Mouse (Mus musculus) urinary bladder, postnatal 25 days (tissue): Measurements from ENCODE around the gene 1700016C15Rik.
A peak's percentile ranks its signal among the peaks of the same experiment; 100 is the strongest.

ENCODE experiments used
- DNase-seq: peaks from one replicate; pipeline ENCODE4 v3.0.0; 2022; ENCODE audit warnings: low spot score

Gene 1700016C15Rik

GRCm38 (mm10) chr1:177717057-177717835 lies 12.4 kb upstream of the 1700016C15Rik start:
- no peak for DNase-seq

- no peak for DNase-seq
Observed at GRCm38 (mm10) chr1:177718340-177719028, 11.1 kb upstream of the 1700016C15Rik start.

- no peak for DNase-seq
Observed at GRCm38 (mm10) chr1:177719029-177719427, 10.6 kb upstream of the 1700016C15Rik start.

- DNase-seq: no peak
Observed at GRCm38 (mm10) chr1:177723786-177724185, 5.8 kb upstream of the 1700016C15Rik start.

DNA sequence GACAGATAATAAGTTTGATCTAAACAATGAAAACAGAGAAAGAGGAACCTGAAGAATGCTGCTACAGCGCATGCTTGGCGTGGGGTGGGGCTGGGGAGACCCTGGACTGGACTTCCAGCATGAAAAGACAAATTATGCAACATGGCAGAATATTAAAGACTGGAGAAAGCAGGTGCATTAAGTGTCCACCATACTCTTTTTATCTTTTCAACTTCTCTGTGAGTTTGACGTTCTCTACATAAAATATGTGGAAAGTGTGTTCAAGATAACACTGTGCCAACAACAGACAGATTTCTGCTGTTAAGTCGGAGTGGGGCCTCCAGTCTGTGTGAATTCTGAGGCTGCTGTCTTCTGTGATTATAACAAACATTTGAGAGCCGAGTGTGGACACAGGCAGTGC lies 2.7 kb upstream of the 1700016C15Rik start:
- no peak for DNase-seq

- no peak for DNase-seq
Observed at GRCm38 (mm10) chr1:177727883-177728525, 1.6 kb upstream of the 1700016C15Rik start.

- DNase-seq: no peak
Observed at GRCm38 (mm10) chr1:177731973-177732372, 2.4 kb downstream of the 1700016C15Rik start.

DNA sequence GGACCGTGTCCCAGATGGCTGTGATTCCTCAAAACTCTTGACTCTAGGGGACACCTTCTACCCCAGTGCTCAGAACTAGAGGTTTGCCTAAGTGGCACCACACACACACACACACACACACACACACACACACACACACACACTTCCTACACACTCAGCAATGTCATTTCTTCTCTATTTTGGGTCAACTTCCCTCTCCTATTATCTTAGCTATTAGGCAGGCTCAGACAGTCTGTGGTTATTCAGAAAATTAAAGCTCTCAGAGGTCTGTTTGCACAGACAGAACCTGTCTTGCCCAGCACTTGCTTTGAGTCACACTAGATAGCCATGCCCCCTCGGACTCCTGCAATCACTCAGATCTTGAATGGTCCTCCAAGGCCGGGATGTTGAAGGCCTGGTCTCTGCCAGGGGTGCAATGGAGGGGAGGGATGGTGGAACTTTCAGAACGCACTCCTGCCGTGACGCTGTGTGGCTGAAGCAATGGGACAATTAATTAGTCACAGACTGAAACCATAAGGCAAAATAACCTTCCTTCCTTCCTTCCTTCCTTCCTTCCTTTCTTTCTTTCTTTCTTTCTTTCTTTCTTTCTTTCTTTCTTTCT lies 8.0 kb downstream of the 1700016C15Rik start:
- DNase-seq: no peak

DNA sequence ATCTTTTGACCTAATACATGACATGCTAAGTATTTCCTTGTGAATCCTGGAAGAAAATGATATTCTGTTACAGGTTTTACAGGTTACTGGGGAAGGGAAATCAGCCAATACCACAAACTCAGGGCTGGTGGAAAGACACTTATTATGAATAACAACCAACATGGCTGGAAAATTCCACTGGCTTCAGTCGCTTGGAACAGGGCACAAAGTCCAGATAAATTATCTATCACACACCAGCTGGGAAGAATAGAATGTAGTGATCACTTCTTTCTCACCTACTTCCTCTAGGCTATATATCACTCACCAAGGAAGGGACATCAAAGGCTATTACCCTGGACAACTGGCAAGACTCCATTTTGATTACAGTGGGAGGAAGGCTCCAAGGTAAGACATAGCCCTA lies 11.1 kb downstream of the 1700016C15Rik start:
- no peak for DNase-seq

DNA sequence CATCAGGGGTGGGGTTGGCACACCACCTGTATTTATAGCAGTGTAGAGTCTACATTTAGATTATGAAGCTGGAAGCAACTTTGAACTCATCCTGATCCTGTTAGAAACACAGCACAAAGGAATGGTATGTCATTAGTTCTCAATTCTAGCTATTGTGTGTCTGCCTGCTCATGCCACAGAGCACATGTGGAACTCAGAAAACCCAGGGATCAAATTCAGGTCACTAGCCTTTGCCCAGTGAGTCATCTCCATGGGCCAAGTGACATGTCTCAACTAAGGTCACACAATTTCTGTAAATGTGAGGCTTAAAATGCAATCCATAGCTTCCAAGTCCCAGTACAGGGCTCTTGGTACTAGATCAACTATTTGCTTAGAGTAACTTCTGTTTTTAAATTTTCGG lies 12.5 kb downstream of the 1700016C15Rik start:
- no peak for DNase-seq

DNA sequence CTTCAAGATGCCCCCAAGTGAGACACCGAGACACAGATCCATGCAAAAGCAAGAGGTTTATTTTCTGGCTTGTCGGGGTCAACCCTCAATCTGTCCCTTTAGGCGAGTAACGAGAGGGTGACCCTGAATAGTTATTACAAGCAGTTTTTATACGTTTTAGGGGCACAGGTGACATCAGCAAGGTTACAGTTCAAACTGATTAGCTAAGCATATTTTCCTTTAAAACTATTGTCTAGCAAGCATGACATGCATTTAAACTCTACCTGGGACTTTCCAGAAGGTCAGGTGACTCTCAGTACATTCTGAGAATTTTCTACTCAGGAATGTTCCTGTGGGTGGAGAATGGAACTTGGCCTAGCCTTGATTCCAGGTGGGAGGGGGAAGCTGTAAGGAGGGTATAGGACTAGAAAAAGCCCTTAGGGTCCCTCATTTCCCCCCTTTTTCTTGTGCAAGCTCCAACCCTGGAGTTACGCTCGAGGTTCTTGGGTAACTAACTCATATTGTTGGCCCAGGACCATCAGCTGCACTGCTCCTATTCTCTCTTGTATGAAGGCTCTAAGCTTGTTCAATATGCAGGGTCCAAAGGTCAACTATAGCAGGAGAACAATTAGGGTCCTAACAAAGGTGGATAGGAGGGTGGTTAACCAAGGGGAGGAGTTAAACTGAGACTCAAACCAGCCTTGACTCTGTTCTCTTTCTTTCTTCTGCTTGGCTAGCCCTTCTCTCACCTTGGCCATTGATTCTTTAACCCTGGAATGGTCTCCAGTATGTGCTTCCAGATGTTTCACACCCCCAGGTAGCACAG lies 15.1 kb downstream of the 1700016C15Rik start:
- DNase-seq: no peak

DNA sequence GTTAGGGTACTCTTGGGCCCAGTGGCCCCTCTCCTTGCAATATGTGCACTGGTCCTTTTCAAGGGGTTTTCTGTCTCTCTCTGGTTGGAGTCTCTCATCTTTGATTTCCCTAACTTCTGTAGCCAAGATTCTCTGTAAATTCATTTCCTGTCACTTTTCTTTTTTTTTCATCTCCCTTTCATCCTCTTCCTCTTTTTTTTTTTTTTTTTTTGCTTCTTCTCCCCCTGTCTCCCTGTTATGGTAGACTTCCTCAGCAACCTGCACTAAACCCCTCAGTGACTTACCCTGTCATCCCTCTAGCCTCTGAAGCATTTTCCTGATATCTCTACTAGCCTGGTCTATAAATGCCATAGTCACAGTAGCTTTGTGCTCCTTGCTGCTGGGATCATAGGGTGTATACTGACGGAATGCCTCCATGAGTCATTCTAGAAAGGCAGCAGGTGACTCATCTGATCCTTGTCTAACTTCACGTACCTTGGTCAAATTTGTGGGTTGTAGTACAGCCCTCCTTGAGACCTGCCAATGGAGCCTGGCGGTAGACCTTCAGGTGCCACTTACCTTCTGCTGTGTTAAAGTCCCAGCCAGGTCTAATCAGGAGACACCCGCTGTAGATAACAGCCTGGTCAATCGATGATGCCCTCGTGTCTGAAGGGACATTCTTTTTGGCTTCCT lies 18.4 kb downstream of the 1700016C15Rik start:
- DNase-seq: no peak

DNA sequence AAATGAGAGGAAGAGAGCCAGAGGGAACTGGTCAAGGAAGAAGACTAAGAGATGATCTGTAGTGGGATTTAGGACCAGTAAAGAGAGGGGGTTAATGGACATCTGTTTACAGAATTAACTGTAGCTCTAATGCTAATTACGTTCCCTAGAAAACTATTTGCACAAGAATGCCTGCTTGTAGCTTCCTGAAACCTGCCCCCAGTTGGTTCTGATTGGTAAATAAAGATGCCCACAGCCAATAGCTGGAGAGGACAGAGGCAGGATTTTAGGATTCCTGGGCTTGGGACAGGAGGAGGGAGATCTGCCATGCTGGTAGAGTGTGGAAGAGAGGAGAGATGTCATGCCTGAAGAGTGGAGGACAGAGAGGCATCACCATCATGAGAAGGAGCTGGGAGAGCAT lies 23.9 kb downstream of the 1700016C15Rik start:
- no peak for DNase-seq

- no peak for DNase-seq
Observed at GRCm38 (mm10) chr1:177757249-177757648, 27.6 kb downstream of the 1700016C15Rik start.

DNA sequence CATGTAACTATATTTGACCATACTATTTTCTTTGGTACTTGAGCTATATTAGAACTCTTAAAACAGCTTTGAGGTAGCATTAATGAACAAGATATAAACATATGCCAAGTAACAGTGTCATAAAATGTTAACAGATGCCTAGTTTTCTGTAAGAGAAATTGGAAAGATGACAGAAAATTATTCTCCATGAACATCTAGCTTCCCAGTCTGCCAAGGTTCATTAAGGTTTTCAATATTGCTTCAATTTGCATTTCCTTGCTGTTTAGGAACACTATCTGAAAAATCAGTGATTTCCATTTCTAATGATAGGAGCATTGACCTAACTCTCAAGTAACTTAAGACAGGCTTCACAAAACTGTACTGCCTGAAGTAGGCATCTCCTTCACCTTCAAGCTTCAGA lies 39.3 kb downstream of the 1700016C15Rik start:
- no peak for DNase-seq

- DNase-seq: no peak
Observed at GRCm38 (mm10) chr1:177777397-177777796, 47.8 kb downstream of the 1700016C15Rik start.

DNA sequence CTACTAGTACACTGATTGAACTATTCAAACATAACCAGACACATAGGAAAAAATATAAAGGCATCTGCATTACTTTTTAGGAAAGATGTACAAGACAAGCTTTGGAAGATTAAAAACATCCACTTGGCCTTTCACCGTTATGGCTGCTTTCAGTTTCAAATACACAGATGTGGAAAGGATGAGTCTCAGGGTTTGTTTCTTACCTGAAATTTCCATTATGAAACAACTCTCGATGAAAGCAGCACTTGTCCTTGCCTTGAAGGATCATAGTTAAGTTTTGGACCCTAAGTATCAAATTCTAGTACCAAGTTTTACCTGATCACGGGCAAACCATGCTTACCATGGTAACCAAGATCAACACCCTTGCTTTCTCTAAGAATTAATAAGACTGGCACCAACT lies 63.2 kb downstream of the 1700016C15Rik start:
- DNase-seq: no peak

DNA sequence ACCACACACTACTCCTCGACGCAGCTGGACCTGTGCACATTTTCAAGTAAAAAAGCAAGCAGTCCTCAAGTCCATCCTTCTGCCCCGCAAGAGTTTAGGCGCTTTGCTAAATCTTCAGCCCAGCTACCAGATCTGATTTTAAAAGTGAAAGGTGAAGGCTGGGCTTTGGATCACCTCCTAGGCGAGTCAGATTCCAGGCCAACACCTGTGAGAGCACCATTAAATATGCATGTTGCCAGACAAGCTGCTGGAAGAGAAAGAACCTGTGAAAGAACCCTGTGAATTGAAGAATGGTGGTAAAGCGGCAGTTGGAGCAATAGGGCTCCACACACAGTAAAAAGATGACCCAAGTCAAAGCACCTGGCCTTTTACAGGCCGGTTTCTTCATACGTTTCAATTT lies 65.3 kb downstream of the 1700016C15Rik start:
- DNase-seq: peak; percentile 9

DNA sequence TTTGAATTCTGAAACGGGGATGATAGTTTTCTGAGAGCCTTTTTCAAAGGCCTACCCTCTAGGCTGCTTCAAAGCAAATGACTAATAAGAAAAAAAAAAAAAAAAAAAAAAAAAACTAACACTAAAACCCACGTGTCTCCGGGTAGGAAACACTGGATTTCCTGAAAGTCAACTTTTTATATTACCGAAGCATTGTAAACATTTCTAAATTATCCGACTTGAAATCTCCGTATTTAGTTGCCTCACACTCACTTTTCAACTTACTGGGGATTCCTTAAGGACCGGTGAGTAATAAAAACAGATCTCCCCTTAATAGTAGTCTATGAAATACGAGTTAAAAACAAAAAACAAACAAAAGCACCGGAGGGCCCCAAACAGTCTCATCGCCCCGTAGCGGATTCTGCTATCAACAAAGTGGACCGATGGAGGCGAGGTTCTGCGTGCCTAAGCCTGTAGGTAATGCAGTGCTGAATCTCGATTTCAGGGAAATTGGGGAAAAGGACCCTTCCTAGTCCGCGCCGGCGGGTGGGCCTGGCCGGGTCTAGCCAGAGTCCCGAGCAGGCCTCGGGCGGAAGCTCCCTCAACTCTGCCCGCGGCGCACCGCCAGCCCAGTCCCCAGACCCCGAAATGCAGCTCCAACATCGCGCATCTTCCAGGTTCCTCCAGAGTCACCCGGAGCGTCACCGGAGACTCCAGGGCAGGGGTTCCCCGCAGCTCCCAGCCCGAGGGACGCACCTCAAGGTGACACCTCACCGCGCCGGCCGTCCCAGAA lies 66.0 kb downstream of the 1700016C15Rik start:
- peak; percentile 57 for DNase-seq

DNA sequence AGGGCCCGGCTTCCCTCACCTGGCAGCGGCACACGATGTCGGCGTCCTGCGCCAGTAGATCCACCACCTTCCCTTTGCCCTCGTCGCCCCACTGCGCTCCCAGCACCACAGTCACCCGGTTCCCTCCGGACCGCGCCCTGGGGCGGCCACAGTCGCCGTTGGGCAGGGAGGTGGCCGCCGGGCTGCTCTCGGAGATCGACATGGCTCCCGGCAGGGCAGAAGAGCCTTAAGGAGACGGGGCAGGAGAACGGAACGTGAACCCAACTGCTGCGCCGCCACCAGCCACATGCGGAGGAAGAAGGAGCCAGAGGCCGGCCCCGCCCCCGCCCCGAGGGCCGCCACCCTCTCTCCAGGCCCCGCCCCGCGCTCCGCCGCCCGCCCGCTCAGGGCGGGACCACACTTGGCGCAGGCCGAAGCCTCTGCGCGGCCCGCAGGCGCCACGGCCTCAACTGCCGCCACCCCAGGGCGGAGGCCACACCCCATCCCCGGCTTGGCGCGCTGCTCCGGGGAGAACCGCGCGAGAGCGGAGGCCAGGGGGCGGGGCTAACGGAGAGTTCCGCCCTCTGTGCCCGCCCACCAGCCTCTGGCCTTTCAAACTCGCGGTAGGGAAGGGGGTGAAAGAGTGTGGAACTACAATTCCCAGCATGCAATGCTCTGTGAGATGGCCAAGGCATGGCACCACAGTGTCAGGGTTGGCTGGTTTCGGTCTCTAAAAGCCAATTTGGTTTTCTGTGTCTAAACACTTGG lies 66.8 kb downstream of the 1700016C15Rik start, which contains the start of gene Adss:
Gene Adss, minus strand, starts transcription at position 319 of the 747 bp plus-strand sequence.
- DNase-seq: peak; percentile 99
